Mouse (Mus musculus) T-cell, adult 2 months (primary cell): Measurements from ENCODE around the gene Baz2a.
"Not testable (repeated sequence)": the region's sequence is repeated elsewhere in the genome, so short reads cannot be mapped to it uniquely, and the experiment has no call there.

Experiments
- DNase-seq: peaks from one replicate; pipeline ENCODE4 v3.0.0; 2022; ENCODE audit warnings: low spot score

Gene Baz2a

GRCm38 (mm10) chr10:128123833-128124232, 32.5 kb downstream of the Baz2a start:
- no peak for DNase-seq

DNA sequence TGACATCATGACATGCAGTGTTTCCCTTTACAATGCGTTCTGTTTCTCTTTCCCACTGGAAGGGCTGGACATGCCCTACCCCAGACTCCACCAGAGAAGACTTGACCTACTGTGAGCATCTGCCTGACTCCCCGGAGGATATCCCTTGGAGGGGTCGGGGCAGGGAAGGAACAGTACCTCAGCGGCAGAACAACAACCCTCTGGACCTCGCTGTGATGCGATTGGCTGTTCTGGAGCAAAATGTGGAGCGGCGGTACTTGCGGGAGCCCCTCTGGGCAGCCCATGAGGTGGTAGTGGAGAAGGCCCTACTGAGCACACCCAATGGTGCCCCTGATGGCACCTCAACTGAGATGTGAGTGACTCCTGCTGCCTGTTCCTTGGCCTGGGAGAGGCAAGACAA, 33.5 kb downstream of the Baz2a start:
- no peak for DNase-seq

DNA sequence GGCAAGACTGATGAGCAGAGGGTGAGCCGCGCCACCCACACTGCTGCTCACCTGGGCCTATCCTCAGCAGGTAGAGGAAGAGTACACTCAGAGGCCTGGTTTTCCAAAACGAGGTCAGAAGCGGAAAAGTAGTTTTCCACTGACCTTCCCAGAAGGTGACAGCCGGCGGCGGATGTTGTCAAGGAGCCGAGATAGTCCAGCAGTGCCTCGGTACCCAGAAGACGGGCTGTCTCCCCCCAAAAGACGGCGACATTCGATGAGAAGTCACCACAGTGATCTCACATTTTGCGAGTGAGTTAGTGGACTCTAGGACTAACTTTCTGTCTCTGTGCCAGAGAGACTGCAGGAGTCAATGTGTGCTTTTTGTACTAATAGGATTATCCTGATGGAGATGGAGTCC, 34.6 kb downstream of the Baz2a start:
- DNase-seq: no peak

DNA sequence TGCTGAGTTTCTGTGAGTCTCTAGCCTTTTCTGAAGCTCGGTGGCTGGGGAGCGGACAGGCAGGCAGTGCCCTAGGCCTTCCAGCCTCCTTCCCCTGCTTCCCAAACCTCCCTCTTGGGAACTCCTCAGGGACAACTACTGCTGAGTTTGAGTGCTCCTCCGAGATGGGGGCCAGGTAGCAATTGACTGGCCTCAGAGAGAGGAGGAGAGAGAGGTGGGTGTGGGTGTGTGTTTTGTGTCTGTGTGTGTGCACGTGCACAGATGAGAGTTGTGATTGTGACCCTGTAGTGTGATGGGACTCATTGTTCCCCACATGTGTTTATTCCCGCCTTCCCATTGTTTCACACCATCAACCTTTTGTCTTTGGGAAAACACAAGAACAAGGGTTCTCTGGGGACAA, 36.1 kb downstream of the Baz2a start:
- DNase-seq: no peak

DNA sequence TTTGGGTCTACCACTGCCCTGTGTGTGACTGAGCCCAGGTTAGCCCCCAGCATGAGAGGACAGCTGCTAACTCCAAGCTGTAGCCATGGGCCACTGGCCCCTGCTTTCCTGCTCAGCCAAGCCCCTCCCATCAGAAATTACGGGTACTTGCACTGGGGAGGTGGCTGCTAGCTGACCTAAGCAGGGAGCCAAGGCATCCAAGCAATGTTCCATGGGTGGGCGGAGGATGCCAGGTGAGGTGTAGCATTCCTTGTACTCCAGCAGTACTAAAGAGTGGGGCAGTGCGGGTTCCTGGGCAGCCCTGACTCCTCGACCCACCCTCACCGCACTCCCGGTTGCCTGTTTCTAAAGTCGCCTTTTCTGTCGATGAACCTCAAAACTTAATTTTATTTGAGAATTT, 36.8 kb downstream of the Baz2a start:
- no peak for DNase-seq

- no peak for DNase-seq
Measured at GRCm38 (mm10) chr10:128131297-128131696, 39.9 kb downstream of the Baz2a start.

DNA sequence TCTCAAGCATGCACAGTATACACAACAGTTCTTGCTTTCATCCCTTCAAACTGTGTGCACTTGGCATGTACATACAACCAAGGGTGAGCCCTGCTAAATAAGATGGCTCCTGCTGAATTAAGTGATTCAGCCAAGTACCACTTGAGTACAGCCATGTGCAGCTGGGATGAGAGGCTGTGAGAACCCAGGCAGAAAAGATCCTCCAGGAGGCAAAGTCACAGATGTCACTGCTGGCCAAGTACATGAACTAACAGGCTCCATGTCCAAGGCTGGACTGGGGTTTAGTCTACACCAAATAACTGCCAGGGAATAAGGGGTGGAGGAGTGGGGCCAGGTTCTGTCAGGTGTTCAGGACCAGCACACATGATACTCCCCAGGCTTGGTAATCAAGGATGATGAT, 40.4 kb downstream of the Baz2a start:
- DNase-seq: no peak

- DNase-seq: peak; percentile 7
Measured at GRCm38 (mm10) chr10:128133650-128134332, 42.4 kb downstream of the Baz2a start.

DNA sequence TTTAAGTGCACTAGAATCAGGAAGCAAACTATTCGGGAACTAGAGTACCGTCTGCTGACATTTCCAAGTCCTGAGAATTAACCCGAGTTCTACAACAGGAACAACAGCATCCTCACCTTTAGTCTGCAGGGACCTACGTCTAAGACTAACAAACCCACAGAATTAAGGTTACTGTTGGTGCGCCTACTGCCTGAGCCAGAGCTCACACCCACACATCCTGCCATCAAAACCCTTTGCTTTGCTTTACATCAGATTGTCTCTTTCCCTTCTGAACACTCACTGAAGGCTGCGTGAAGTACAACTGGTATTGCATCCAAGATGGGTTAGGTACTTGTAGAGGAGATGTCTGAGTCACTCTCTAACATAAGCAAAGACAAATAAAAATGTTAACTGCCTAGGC, 44.0 kb downstream of the Baz2a start:
- peak; percentile 37 for DNase-seq

DNA sequence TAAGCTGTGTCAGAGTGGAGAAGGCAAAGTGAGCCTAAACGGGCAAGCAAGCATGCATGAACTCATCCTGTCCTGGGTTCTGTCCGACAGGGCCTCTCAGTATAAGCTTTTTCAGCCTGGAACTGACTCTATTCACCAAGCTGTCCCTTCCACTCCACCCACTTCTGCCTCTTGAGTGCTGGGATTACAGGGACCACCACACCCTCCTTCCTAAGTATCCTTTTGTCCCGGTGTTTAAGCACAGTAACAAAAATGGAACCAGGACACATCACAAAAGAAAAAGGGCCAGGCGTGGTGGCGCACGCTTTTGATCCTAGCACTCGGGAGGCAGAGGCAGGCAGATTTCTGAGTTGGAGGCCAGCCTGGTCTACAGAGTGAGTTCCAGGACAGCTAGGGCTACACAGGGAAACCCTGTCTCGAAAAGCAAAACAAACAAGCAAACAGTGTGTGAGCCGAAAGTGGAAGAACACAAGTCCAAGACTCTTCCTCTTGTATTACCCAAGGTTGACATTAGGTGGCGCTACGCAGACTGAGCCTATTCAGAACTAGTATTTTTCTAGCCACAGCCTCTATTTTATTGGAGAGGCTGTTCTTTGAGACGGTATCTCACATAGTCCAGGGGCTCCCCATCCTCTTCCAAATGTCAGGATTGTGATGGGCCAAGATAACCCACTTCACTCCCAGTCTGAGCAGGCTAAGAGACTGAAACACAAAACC, 49.0 kb downstream of the Baz2a start:
- DNase-seq: peak; percentile 59

DNA sequence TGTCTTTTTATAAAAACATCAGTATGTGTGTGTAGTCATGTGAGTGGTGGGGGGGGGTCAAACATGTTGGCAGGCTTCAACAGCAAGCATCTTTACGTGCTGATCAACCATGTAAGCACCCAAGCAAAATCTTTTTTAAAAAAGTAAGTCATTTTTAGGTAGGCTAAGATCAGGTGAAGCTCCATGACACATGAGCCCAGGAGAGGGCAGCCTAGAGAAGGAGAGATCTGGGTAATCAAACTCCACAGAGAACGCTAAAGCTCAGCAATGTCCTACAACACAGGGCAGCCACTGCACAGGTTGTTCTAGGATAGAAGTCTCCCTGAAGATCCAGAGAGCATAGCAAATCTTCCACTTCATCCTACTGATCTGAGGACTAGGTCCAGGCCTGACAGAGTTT, 50.8 kb downstream of the Baz2a start:
- no peak for DNase-seq

- DNase-seq: no peak
Measured at GRCm38 (mm10) chr10:128143659-128144058, 52.3 kb downstream of the Baz2a start.

DNA sequence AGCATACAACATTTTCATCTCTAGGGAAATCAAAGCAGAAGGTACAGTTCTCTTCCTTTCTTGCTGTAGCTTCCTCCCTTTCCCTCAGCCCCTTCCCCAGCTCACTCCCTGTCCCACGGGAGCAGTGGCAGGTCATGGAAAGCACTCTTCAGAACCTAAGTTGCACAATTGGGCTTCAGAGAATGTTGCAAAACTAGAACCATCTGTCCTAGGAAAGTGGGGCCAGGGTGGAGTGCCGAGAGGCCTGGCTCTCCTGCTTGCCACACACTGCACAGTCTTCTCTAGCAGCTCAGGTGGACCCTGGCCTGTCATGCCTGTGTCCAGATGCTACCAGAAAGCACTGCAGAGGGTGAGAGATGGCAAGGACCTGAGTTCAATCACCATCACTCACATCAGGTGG, 53.6 kb downstream of the Baz2a start:
- no peak for DNase-seq

DNA sequence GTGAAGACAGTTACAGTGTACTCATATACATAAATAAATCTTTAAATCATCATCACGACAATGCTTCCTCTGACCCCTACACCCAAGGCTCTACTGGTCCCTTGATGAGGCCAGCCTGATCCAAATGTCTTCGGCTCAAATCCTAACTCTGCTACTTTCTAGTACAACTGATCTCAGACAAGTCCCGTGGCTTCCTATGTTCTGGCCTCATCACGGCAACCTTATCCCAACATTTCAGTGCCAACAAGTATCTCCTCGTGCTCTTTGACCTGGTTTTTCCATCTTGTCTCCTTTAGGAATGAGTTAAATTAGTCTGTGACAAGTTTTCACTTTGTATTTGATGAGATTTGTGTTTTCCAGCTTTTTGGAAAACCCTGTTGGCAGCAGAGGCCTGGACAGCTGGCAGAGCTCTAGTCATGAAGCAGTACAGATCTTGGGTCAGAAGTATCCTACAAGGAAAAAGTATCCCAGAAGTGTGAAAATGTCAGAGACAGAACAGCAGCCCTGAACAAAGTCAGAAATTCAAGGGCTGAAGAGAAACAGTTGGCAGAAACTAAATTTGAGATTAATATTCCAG, 57.5 kb downstream of the Baz2a start:
- no peak for DNase-seq

DNA sequence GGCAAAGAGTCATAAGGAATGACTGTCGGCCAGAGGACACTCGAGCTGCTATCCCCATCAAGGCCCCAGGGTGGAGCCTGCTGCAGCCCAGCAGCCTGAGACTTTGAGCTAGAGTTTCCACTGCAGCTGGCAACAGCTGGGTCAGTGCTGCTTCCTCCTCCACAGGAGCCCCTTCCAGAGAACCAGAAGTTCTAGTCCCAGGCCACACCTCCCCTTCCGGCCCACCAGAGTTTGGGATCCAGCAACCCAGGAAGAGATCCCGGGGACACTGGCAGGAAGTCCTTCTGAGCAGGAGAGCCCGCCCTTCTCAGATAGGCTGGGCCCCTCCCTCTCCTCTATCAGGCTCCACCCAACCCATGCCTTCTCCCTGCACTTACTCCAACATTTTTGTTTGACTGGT, 58.2 kb downstream of the Baz2a start:
- DNase-seq: peak; percentile 10

GRCm38 (mm10) chr10:128150941-128151340, 59.6 kb downstream of the Baz2a start:
- DNase-seq: no peak

- no peak for DNase-seq
Measured at GRCm38 (mm10) chr10:128153978-128154377, 62.6 kb downstream of the Baz2a start.

DNA sequence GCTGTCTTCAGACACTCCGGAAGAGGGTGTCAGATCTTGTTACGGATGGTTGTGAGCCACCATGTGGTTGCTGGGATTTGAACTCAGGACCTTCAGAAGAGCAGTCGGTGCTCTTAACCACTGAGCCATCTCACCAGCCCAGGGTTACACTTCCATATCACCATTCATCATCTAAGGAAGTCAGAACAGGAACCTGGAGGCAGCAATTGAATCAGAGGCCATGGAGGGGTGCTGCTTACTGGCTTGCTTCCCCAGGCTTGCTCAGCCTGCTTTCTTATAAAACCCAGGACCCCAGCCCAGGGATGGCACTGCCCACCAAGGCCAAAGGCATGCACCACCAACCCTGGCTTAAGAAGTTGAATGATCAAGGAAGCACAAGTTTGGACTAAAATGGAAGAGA, 74.3 kb downstream of the Baz2a start:
- DNase-seq: not testable (repeated sequence)

GRCm38 (mm10) chr10:128167091-128167490, 75.7 kb downstream of the Baz2a start:
- DNase-seq: no peak

DNA sequence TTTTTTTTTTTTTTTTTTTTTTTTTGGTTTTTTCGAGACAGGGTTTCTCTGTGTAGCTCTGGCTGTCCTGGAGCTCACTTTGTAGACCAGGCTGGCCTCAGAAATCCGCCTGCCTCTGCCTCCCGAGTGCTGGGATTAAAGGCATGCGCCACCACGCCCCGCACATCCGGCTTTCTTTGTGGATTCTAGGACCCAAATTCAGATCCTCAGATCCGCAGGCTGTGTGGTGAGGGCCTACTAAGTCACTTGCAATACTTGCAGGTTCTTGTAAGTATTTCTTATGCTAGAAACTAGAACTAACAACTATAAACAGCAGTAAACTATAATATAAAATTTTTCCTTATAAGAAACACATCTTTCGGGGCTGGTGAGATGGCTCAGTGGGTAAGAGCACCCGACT, 80.0 kb downstream of the Baz2a start:
- DNase-seq: not testable (repeated sequence)

DNA sequence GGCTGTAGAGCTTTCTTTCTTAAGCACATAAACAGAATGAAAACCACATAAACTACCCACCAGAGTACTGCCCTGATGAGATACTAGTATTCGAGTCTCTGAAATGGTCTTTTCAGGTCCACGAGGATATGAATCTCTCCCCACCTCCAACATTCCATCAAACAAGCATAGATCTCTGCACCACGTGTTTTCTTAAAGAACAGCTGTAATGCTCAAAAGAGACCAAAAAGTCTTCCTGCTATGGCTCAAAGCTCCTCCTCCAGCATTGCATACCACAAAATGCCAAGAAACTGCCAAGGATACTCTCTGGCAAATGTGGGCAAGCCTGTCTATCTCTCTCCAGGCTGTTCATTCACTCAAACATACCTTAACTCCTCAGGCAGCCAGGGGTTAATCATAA, 83.9 kb downstream of the Baz2a start:
- no peak for DNase-seq

DNA sequence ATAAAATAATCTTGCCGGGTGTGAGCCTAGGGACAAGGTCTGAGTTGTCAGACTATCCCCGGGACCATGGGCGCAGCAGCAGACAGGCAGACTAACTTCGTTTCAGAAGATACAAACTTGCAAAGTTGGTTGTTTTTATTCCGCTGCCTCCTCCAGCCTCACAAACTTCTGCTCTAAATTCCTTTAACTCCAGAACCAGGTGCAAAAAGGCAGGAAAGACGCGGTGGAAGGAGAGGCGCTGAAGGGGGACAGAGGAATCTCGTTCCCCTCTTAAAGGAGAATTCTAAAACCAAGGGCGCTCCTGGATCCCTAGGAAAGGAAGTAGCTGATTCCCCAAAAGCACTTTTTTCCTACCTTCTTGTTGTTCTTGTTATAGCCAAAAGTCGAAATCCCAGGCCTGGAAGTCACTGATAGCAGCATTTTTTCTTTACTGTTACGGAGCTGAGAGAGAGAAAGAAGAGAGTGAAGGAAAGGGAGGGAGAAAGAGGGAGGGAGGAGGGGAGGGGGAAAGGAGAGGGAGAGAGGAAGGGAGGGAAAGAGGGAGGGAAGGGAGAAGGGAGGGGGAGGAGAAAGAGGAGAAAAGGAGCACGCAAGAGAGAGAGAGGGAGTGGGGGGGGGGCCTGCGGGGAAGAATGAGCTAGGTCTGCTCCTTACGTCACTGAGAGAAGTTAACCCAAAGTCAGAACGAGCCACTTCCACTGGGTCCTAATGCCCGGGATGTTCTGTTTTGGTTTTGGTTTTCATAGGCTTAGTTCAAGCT, 84.8 kb downstream of the Baz2a start:
- DNase-seq: peak; percentile 74

DNA sequence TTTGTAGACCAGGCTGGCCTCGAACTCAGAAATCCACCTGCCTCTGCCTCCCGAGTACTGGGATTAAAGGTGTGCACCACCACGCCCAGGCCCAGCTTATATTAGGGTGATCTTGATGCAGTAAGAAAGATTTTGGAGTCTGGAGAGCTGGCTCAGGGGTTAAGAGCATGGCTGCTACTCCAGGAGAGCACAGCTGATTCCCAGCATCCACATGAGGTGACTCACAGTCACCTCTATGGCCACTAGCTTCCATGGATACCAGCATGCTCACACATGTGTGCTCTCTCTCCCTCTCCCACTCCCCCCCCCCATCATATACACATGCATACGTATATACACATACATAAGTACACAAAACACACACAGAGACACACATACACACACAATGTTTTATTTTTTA, 85.9 kb downstream of the Baz2a start:
- DNase-seq: no peak
